Mouse (Mus musculus) kidney, adult 2 months (tissue): ENCODE data around the gene Rassf8. TPM values are rescaled to one million over a fixed set of nuclear protein-coding genes. Genes with fewer than 3 reads are reported as not detected.

Source experiments
- DNase-seq: peaks from one replicate; pipeline ENCODE4 v3.0.0; 2021
- H3K27ac ChIP-seq: fragments of 200-500 bp; 2 replicates; pipeline ENCODE4 v1.5.1; 2012; ENCODE audit warnings: low read depth, low read length, control low read depth, inconsistent platforms; ENCODE audit not compliant: insufficient read depth
- H3K27me3 ChIP-seq: fragments of 200-500 bp; replicated peaks from 2 replicates; pipeline ENCODE4 v1.6.1; 2012; ENCODE audit warnings: mild to moderate bottlenecking, moderate library complexity, low read length, inconsistent platforms; ENCODE audit not compliant: control insufficient read depth, insufficient read depth
- H3K36me3 ChIP-seq: fragments of 200-500 bp; 2 replicates; pipeline ENCODE4 v1.6.1; 2012; ENCODE audit warnings: mild to moderate bottlenecking, moderate library complexity, low read length, inconsistent platforms; ENCODE audit not compliant: control insufficient read depth, insufficient read depth
- H3K4me1 ChIP-seq: fragments of 200-500 bp; 2 replicates; pipeline ENCODE4 v1.6.1; 2011; ENCODE audit warnings: low read length; ENCODE audit not compliant: control insufficient read depth, insufficient read depth
- H3K4me3 ChIP-seq: fragments of 200-500 bp; 2 replicates; pipeline ENCODE4 v1.5.1; 2011; ENCODE audit warnings: mild to moderate bottlenecking, low read depth, low read length, control low read depth; ENCODE audit not compliant: insufficient read depth
- CTCF ChIP-seq: fragments of 200-500 bp; conservative IDR thresholded peaks from 2 replicates; pipeline ENCODE4 v1.5.1; 2011; ENCODE audit warnings: low read depth, mild to moderate bottlenecking, control low read depth, low read length, moderate library complexity, mixed read lengths; ENCODE audit not compliant: insufficient read depth, insufficient read length
- POLR2A ChIP-seq: fragments of 200-500 bp; IDR thresholded peaks from one replicate; pipeline ENCODE4 v1.6.1; 2011; ENCODE audit warnings: low read depth, low read length, control low read depth
- WGBS: fragments of 180-500 bp; shearing (Covaris S2); methylation state at CpG from one replicate; pipeline ENCODE4 v1.1.7; 2018; 5-methylcytosine and 5-hydroxymethylcytosine counted together
- polyA plus RNA-seq: library from polyadenylated mRNA; depleted of rRNA; stranded (reverse); fragments of >200 nt; gene quantifications from 2 replicates; pipeline ENCODE4 v1.2.3, GENCODE M21; 2012; rRNA removed

Gene Rassf8
- polyA plus RNA-seq, 1 experiment: 33.9 TPM

DNA sequence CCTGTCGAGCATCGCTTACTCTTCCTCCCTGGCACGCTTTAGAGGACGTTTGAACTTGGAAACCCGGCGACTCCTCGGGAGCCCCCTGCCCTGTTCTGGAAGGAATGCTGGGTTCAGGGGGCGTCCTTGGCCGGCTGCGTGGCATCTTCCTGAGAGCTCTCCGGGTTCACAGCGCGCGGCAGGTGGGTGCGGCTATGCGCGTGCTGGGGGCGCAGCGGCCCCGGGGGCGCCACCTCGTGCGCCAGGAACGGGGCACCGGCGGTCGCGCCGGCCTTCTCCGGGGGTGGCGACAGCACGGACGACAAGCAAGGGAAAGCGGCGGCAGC lies 116.2 kb downstream of the Rassf8 start:
- no peaks in the 10 kb centered on the region for H3K27me3 ChIP-seq
- no peaks in the 10 kb centered on the region for H3K36me3 ChIP-seq
- WGBS: 7% methylated on average over 35 of the region's 35 CpGs
- peak overlapping the region; percentile 80 for H3K4me3 ChIP-seq
- no peak for DNase-seq
- no peak overlapping the region for H3K27ac ChIP-seq
- H3K4me1 ChIP-seq: no peaks in the 10 kb centered on the region
- TF ChIP-seq POLR2A (no peak), CTCF (no peak)

GRCm38 (mm10) chr6:145863065-145863971 lies 116.8 kb downstream of the Rassf8 start:
- Histone ChIP-seq H3K27me3 (no peaks in the 10 kb centered on the region), H3K27ac (peak overlapping the region; percentile 16; the same call in 1 of the 2 replicates), H3K36me3 (no peaks in the 10 kb centered on the region), H3K4me3 (peak overlapping the region; percentile 80), H3K4me1 (no peaks in the 10 kb centered on the region)
- WGBS: under 1% methylated on average over 104 of the region's 105 CpGs
- peak; percentile 57 for DNase-seq
- TF ChIP-seq CTCF (no peak), POLR2A (no peak)

DNA sequence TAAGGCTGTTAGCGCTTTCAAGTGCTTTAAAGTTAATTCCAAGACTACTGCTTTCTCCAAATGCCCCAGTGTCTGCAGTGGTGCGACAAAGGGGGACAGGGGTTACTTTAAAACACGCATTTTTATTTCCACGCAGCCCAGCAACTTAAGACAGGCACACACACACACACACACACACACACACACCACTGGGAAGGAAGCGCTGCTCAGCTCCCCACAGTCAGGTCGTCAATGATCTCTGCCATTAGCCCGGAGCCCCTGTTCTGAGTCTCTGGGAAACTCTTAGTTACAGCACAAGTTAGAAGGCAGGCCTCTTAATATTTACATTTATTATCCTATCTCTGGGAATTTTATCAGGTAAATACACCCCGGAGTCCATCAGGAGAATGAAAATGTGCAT lies 117.6 kb downstream of the Rassf8 start:
- Histone ChIP-seq H3K27me3 (no peaks in the 10 kb centered on the region), H3K36me3 (no peaks in the 10 kb centered on the region), H3K27ac (no peak overlapping the region), H3K4me3 (peak overlapping the region; percentile 80), H3K4me1 (no peaks in the 10 kb centered on the region)
- TF ChIP-seq CTCF (no peak), POLR2A (no peak)
- DNase-seq: no peak
- WGBS: 8% methylated on average over 8 of the region's 8 CpGs

GRCm38 (mm10) chr6:145865289-145865885 lies 118.8 kb downstream of the Rassf8 start, which contains the start of gene Bhlhe41:
Bhlhe41 (minus strand) TSS chr6:145865558.
- Histone ChIP-seq H3K27me3 (no peaks in the 10 kb centered on the region), H3K4me3 (peak within 1 kb of the TSS; percentile 58), H3K4me1 (no peaks in the 10 kb centered on the region), H3K27ac (peak within 1 kb of the TSS; percentile 85), H3K36me3 (no peaks in the 10 kb centered on the region)
- DNase-seq: peak; percentile 81
- TF ChIP-seq POLR2A (peak; percentile 21), CTCF (no peak)
- WGBS: under 1% methylated on average over 48 of the region's 57 CpGs

DNA sequence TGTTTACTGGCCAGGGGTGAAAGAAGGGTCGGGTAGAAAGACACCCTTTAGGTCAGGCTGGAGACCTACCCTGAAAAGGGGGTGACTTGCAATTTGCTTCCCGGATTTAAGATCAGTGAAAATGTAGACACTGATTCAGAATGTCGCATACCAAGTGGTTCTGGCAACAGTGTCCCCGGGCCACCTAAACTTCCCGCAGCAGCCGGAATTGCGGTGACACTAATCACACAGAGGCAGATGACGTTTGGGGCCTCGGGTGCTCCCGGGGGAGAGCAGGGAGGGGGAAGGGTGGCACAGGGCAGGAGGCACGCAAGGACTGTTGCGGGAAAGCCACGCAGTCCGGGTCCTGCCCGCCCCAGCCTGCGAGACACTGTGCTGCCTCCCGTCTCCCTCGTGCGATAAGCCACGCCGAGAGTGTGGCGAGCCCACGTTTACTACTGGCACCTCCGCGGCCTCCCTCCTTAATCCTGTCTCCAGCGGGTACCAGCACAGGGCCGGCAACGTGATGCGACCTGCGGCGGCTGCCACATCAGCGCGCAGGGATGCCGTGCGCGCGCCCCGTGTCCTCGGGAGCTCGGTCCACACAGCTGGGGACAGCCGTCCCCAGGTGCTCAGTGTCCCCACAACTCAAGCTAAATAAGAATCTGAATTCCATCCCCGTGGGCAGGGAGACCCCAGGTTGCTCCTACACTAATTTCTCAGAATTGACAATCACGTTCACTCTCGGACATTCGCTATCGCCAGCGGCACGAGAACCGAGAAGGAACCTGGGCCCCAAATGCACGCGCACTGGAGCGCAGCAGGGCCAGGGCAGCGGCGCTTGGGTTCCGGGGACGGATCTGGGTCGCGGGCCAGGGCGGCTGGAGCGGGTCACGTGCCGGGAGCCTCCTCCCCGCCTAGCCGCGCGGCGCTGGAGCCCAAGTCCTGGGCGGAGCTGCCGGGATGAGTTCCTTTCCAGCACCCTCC lies 119.6 kb downstream of the Rassf8 start:
- no peaks in the 10 kb centered on the region for H3K36me3 ChIP-seq
- TF ChIP-seq POLR2A (no peak), CTCF (no peak)
- peak overlapping the region; percentile 85 for H3K27ac ChIP-seq
- peak; percentile 95 for DNase-seq
- H3K27me3 ChIP-seq: no peaks in the 10 kb centered on the region
- H3K4me3 ChIP-seq: peak overlapping the region; percentile 58
- H3K4me1 ChIP-seq: no peaks in the 10 kb centered on the region
- WGBS: under 1% methylated on average over 69 of the region's 69 CpGs

DNA sequence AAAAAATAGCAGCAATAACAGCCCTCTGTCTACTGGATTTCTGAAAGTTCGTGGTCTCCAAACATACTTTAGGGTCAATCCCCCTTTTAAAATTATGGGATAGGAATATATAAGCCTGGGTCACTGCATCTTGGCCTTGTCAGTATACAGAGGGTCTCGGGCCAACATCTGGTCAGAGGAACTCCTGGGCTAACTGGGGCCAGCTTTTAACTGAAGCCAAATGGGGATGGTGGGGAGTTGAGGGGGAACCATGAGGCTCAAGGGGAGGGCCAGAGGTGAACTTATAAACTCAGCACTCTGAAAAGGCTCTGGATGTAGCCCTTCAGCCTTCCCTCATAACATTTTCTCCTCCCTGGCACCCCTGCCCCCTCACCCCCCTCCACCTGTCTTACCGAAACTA lies 120.6 kb downstream of the Rassf8 start:
- TF ChIP-seq POLR2A (no peak), CTCF (no peak)
- H3K27ac ChIP-seq: no peak overlapping the region
- H3K27me3 ChIP-seq: no peaks in the 10 kb centered on the region
- no peak for DNase-seq
- H3K4me1 ChIP-seq: no peaks in the 10 kb centered on the region
- H3K4me3 ChIP-seq: no peak overlapping the region
- WGBS: 57% methylated on average over 3 of the region's 3 CpGs
- no peaks in the 10 kb centered on the region for H3K36me3 ChIP-seq

Other genes starting within 250 kb of the Rassf8 start
- gene Lmntd1, start 132.4 kb upstream of the Rassf8 start, polyA plus RNA-seq: 0.34 and 0.37 TPM in 2 replicates
- gene Tuba3b, start 131.0 kb upstream of the Rassf8 start, polyA plus RNA-seq: 0.17 and 0.58 TPM in 2 replicates
- 1.8 TPM in 2 replicates for gene Bhlhe41, start 118.8 kb downstream of the Rassf8 start, polyA plus RNA-seq
- 2.4 and 2.9 TPM in 2 replicates for gene Sspn, start 184.9 kb downstream of the Rassf8 start, polyA plus RNA-seq